Mouse (Mus musculus) megakaryocyte, embryonic 14.5 days (primary cell): Measurements from ENCODE around the gene Tnxb.

ENCODE experiments used
- FLI1 ChIP-seq: IDR thresholded peaks from 2 replicates; pipeline ENCODE4 v1.6.1; 2012; ENCODE audit warnings: low read length, inconsistent platforms, mixed read lengths
- GATA1 ChIP-seq: IDR thresholded peaks from 3 replicates; pipeline ENCODE4 v1.6.1; 2012; ENCODE audit warnings: mixed read lengths, low read length, inconsistent platforms, borderline replicate concordance

DNA sequence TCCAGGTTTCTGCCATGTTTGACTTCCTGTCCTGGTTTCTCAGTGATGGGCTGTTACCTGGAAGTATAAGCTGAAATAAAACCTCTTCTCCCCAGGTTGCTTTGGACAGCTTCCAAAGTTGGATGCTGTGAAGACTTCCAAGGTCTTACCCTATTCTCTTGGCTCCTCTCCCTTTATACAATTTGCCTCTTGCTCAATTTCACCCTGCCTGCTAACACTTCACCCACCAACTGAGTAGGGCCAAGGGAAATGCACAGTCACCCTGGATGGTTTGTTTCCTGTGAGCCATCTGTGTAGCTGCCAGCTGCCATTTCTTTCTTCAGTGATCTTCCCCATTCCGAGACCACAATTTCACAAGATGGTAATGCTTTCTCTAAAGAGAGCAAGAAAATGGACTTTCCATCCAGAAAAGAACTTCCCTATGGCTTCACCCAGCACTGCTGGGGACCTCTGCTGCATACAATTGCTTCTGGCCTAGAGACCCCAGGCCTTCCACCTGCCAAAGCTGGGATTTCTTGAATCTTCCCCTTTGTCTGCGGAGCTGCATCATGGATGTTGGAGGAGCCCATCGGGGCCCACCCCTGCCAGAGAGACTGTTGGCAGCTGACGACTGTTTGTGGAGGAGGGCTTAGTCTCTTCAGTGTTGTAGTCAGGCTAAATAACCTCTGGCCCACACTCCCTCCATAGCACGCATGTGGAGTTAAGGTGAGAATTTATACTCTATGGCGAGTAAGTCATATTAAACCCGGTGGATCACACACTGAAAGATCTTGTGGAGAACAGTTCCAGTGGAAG, 30.7 kb upstream of the Tnxb start:
- no peak for TF ChIP-seq GATA1
- TF ChIP-seq FLI1 = no peak
